Mouse (Mus musculus) spleen, adult 10 weeks (tissue): ENCODE results near the gene Ttyh2. TPM values are rescaled to one million over a fixed set of nuclear protein-coding genes. Genes with fewer than 3 reads are reported as not detected.

Experiments
- polyA plus RNA-seq: library from polyadenylated mRNA; stranded (reverse); fragments of 350-450 nt; fragmentation: Illumina TruSeq; extraction: RNeasy Lipid Tissue Mini Kit (QIAGEN cat#74804); gene quantifications from one replicate; pipeline ENCODE4 v1.2.3, GENCODE M21; 2015; ENCODE audit warnings: low replicate concordance; ENCODE audit not compliant: insufficient read depth

Ttyh2 gene
- polyA plus RNA-seq, result 4.9 TPM

DNA sequence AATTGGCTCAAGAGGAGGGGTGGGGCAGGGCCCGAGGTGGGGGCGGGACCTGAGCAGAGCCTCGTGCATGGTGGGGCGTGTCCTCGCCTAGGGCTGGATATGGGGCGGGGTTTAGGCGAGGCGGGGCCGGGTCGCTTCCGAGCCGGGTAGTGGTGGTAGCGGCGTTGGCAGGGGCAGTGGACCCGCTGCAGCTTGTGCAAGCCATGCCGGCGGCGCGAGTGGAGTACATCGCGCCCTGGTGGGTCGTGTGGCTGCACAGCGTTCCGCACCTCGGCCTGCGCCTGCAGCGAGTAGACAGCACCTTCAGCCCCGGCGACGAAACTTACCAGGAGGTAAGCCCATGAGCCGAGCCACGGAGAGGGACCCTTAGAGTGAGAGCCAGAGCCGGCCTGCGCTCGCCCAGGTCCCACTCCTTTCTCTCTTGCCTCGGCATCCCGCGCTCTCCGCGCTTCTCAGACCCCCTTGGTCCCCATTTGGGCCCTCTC, at the start of gene Ttyh2:
Gene Ttyh2 (plus strand): TSS at position 91 of the 485 bp plus-strand sequence.

DNA sequence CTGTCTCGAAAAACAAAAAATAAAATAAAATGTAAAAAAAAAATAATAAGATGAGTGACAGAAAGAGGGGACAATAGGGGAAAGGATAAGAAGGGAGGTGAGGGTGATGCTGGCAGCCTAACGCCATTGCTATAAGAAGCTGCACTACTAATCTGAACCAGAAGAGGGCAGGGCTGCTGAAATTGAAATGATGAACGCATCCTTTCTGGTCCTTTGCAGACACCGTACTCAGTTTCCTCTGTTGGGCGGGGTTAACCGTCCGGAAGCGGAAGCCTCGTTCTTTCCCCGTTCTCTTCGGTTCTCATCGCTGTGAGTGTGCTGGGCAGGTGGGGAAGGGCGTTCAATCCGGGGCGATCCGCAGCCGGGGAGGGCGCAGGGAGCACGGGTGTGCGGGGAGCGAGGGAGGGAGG, 6.9 kb upstream of the Ttyh2 start, which contains the start of gene Rpl38:
Gene Rpl38 (plus strand): TSS at position 224 of the 410 bp plus-strand sequence.

DNA sequence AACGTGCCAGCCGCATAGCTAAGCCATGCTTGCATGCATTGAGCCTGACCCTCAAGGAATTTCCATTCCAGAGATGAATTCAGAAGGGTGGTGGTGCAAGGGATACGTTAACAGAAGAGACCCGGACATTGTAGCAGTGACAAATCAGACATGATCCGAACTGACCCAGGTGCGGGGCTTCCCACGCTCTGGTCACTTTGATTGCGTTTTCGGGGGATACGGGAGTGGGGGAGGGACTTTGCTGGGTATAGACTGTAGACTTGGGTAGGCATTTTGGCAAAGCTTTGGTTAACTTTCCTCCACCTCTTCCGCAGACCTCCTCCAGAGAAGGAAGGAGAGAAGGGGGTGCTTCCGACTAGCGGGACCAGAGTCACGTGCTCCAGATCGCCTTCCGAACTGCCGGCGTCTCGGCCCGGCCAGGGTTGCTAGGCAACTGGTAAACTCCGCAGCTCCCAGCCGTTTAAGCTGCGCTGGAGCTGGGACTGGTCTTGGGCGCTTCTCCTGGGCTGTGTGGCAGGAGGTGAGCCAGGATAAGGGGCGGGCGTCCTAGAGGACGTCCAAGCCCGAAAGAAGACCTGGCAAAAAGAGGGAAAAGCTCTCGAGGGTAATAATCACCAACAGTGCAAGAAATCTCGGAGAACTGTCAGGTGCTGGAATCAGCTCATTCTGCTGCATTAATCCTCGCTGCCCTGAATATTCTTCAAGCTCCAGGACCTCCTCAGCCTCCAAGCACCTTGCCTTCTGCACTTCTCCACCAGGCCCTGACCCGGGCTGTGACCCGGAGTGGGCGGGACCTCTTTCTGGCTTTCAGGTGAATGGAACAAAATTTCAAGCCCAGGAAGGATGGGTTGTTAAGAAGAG, 52.0 kb downstream of the Ttyh2 start, which contains the start of gene Dnaic2:
Gene Dnaic2 (plus strand): TSS at position 444 of the 861 bp plus-strand sequence.

DNA sequence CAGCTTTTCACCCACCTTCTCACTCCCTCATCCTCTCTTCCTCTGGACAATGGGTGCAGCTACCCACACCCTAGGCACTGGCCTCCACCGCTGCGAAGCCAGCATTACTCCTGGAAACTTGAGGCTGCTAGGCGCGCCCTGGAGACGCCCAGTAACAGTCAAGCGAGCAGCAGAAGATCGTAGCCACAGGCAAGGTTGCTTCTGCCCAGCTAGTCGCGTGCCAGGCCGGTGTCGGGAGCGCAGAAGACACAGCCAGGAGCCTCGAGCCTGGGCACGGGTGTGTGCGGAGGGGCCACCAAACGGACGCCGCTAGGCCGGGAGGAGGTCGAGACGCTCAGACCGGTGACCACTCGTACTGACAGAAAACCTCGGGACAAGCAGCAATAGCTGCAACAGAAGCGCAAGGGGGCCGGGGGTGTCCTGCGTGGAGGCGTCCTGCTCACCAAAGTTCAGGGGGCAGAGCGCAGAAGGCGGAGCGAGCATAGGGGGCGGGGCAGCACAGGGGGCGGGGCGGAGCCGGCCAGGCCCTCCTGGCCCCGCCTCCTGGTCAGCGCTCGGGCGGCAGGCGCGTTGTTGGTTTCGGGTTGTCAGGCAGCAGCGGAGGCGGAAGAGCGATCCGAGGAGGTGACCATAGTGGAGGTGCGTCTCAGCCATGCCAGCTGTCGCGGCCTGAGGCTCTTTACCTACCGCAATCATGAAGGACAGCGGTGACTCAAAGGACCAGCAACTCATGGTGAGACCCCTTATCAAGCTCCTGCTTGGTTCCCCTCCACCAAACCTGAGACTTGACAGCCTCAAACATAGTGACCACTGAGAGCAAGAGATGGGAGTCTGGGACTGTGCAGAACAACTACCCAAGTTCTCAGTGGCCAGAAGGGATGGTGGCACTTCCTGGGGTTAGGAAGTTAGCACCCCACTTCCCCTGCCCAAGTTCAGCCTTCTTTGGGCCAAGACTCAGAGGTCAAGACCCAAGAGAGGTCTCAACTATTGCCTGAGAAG, 89.9 kb downstream of the Ttyh2 start, which contains the start of gene Kif19a:
Gene Kif19a (plus strand): TSS at position 569 of the 999 bp plus-strand sequence.

Other genes with a start within 250 kb of the Ttyh2 start
- 2,261 TPM for gene Rpl38, start 6.9 kb upstream of the Ttyh2 start, polyA plus RNA-seq
- 0.65 TPM for gene Dnaic2, start 52.0 kb downstream of the Ttyh2 start, polyA plus RNA-seq
- gene Kif19a, start 90.0 kb downstream of the Ttyh2 start, polyA plus RNA-seq, result 1.8 TPM
- not detected for gene Btbd17, start 120.5 kb downstream of the Ttyh2 start, polyA plus RNA-seq
- gene Gpr142, start 123.5 kb downstream of the Ttyh2 start, polyA plus RNA-seq, result not detected
- 4.4 TPM for gene Gprc5c, start 175.7 kb downstream of the Ttyh2 start, polyA plus RNA-seq
- 37.7 TPM for gene Cd300a, start 214.6 kb downstream of the Ttyh2 start, polyA plus RNA-seq